Mouse (Mus musculus): ENCODE results near the gene Ncoa3. TPM values are rescaled to one million over a fixed set of nuclear protein-coding genes. Genes with fewer than 3 reads are reported as not detected.

Gene Ncoa3
- polyA plus RNA-seq, 1 experiment = 10.8 TPM

GRCm38 (mm10) chr2:166092412-166092811 is 100.0 kb downstream of the Ncoa3 start:
- no peaks in the 10 kb centered on the region for H3K4me1 ChIP-seq (ENCODE audit: control insufficient read depth, insufficient read depth, low read length)
- H3K36me3 ChIP-seq (ENCODE audit: control insufficient read depth, insufficient read depth, low read length) = no peaks in the 10 kb centered on the region
- no peak overlapping the region for H3K27ac ChIP-seq (ENCODE audit: control insufficient read depth, insufficient read depth, low read depth, low read length)
- TF ChIP-seq CTCF (IDR thresholded peaks at IDR 0.05; ENCODE audit: control insufficient read depth, insufficient read depth, insufficient replicate concordance, low read depth, low read length) = no peak
- TF ChIP-seq POLR2A (IDR thresholded peaks at IDR 0.05; ENCODE audit: control insufficient read depth, low read depth, low read length) = no peak
- no peaks in the 10 kb centered on the region for H3K27me3 ChIP-seq (ENCODE audit: control insufficient read depth, insufficient read depth, low read length)
- no peak overlapping the region for H3K4me3 ChIP-seq (ENCODE audit: control insufficient read depth, low read depth, low read length)

- H3K27me3 ChIP-seq (ENCODE audit: control insufficient read depth, insufficient read depth, low read length) = no peaks in the 10 kb centered on the region
- no peak overlapping the region for H3K27ac ChIP-seq (ENCODE audit: control insufficient read depth, insufficient read depth, low read depth, low read length)
- H3K4me1 ChIP-seq (ENCODE audit: control insufficient read depth, insufficient read depth, low read length) = no peaks in the 10 kb centered on the region
- no peaks in the 10 kb centered on the region for H3K36me3 ChIP-seq (ENCODE audit: control insufficient read depth, insufficient read depth, low read length)
- TF ChIP-seq CTCF (IDR thresholded peaks at IDR 0.05; ENCODE audit: control insufficient read depth, insufficient read depth, insufficient replicate concordance, low read depth, low read length) (no peak), POLR2A (IDR thresholded peaks at IDR 0.05; ENCODE audit: control insufficient read depth, low read depth, low read length) (no peak)
- H3K4me3 ChIP-seq (ENCODE audit: control insufficient read depth, low read depth, low read length) = no peak overlapping the region
Observed at GRCm38 (mm10) chr2:166096300-166096699, 103.9 kb downstream of the Ncoa3 start.

- no peak for TF ChIP-seq POLR2A (IDR thresholded peaks at IDR 0.05; ENCODE audit: control insufficient read depth, low read depth, low read length)
- peak; percentile 37; the same call in 1 of the 2 replicates for TF ChIP-seq CTCF (IDR thresholded peaks at IDR 0.05; ENCODE audit: control insufficient read depth, insufficient read depth, insufficient replicate concordance, low read depth, low read length)
Observed at GRCm38 (mm10) chr2:166096834-166097233, 104.4 kb downstream of the Ncoa3 start.

GRCm38 (mm10) chr2:166097443-166098291 is 105.2 kb downstream of the Ncoa3 start:
- no peak for TF ChIP-seq CTCF (IDR thresholded peaks at IDR 0.05; ENCODE audit: control insufficient read depth, insufficient read depth, insufficient replicate concordance, low read depth, low read length)
- no peak for TF ChIP-seq POLR2A (IDR thresholded peaks at IDR 0.05; ENCODE audit: control insufficient read depth, low read depth, low read length)
- Histone ChIP-seq H3K27me3 (ENCODE audit: control insufficient read depth, insufficient read depth, low read length) (no peaks in the 10 kb centered on the region), H3K4me1 (ENCODE audit: control insufficient read depth, insufficient read depth, low read length) (no peaks in the 10 kb centered on the region; the same call in 1 of the 2 replicates), H3K27ac (ENCODE audit: control insufficient read depth, insufficient read depth, low read depth, low read length) (no peak overlapping the region), H3K36me3 (ENCODE audit: control insufficient read depth, insufficient read depth, low read length) (no peaks in the 10 kb centered on the region), H3K4me3 (ENCODE audit: control insufficient read depth, low read depth, low read length) (no peak overlapping the region)

More at GRCm38 (mm10) chr2:166096834-166097233, 104.4 kb downstream of the Ncoa3 start:
- Histone ChIP-seq H3K4me1 (ENCODE audit: control insufficient read depth, insufficient read depth, low read length) (no peaks in the 10 kb centered on the region; the same call in 1 of the 2 replicates), H3K27ac (ENCODE audit: control insufficient read depth, insufficient read depth, low read depth, low read length) (no peak overlapping the region), H3K27me3 (ENCODE audit: control insufficient read depth, insufficient read depth, low read length) (no peaks in the 10 kb centered on the region), H3K4me3 (ENCODE audit: control insufficient read depth, low read depth, low read length) (no peak overlapping the region), H3K36me3 (ENCODE audit: control insufficient read depth, insufficient read depth, low read length) (no peaks in the 10 kb centered on the region)

GRCm38 (mm10) chr2:166098292-166098933 is 106.0 kb downstream of the Ncoa3 start:
- Histone ChIP-seq H3K27me3 (ENCODE audit: control insufficient read depth, insufficient read depth, low read length) (no peaks in the 10 kb centered on the region), H3K4me1 (ENCODE audit: control insufficient read depth, insufficient read depth, low read length) (peaks cover 2% of the 10 kb centered on the region; the same call in 1 of the 2 replicates), H3K4me3 (ENCODE audit: control insufficient read depth, low read depth, low read length) (no peak overlapping the region), H3K27ac (ENCODE audit: control insufficient read depth, insufficient read depth, low read depth, low read length) (no peak overlapping the region), H3K36me3 (ENCODE audit: control insufficient read depth, insufficient read depth, low read length) (no peaks in the 10 kb centered on the region)
- TF ChIP-seq POLR2A (IDR thresholded peaks at IDR 0.05; ENCODE audit: control insufficient read depth, low read depth, low read length) = no peak

- H3K27ac ChIP-seq (ENCODE audit: control insufficient read depth, insufficient read depth, low read depth, low read length) = peak overlapping the region; percentile 10; the same call in 1 of the 2 replicates
Observed at GRCm38 (mm10) chr2:166100309-166101262, 108.2 kb downstream of the Ncoa3 start.

More at GRCm38 (mm10) chr2:166100309-166101262, 108.2 kb downstream of the Ncoa3 start:
- Histone ChIP-seq H3K36me3 (ENCODE audit: control insufficient read depth, insufficient read depth, low read length) (no peaks in the 10 kb centered on the region), H3K4me1 (ENCODE audit: control insufficient read depth, insufficient read depth, low read length) (peaks cover 2% of the 10 kb centered on the region; the same call in 1 of the 2 replicates), H3K27me3 (ENCODE audit: control insufficient read depth, insufficient read depth, low read length) (no peaks in the 10 kb centered on the region), H3K4me3 (ENCODE audit: control insufficient read depth, low read depth, low read length) (no peak overlapping the region)
- TF ChIP-seq POLR2A (IDR thresholded peaks at IDR 0.05; ENCODE audit: control insufficient read depth, low read depth, low read length) = no peak
- no peak for TF ChIP-seq CTCF (IDR thresholded peaks at IDR 0.05; ENCODE audit: control insufficient read depth, insufficient read depth, insufficient replicate concordance, low read depth, low read length)
